Mouse (Mus musculus) cerebellum, postnatal 25 days (tissue): ENCODE data around the gene Nbeal1.

Experiments
- DNase-seq, 2 experiments: peaks; one replicate each; pipeline ENCODE4 v3.0.0; 2021; ENCODE audit warnings: mixed read lengths in 2 of 2

Nbeal1 gene

GRCm38 (mm10) chr1:60344670-60345069 is 164.3 kb downstream of the Nbeal1 start:
- DNase-seq = no peak

GRCm38 (mm10) chr1:60345712-60346111 is 165.3 kb downstream of the Nbeal1 start:
- DNase-seq = no peak

- no peak for DNase-seq
These were observed 172.4 kb downstream of the Nbeal1 start for GRCm38 (mm10) chr1:60352786-60353185.

GRCm38 (mm10) chr1:60361626-60362025 is 181.2 kb downstream of the Nbeal1 start:
- no peak for DNase-seq

GRCm38 (mm10) chr1:60376556-60376955 is 196.2 kb downstream of the Nbeal1 start:
- DNase-seq = no peak

GRCm38 (mm10) chr1:60381910-60382309 is 201.5 kb downstream of the Nbeal1 start:
- no peak for DNase-seq
